Mouse (Mus musculus) adrenal gland, adult (tissue): ENCODE data around the gene Paox.
"Not testable (repeated sequence)": the region's sequence is repeated elsewhere in the genome, so short reads cannot be mapped to it uniquely, and the experiment has no call there.

ENCODE experiments used
- DNase-seq, 2 experiments: peaks; one replicate each; pipeline ENCODE4 v3.0.0; 2022 to 2023; ENCODE audit warnings: low spot score in 1 of 2; ENCODE audit not compliant: inconsistent age in 2 of 2

The Paox gene

GRCm38 (mm10) chr7:140116329-140117054, 893 bp downstream of the Paox start, which contains the start of gene Echs1:
Echs1 (minus strand) TSS chr7:140116476.
- DNase-seq: peak; percentile 96 to 98

GRCm38 (mm10) chr7:140120484-140120883, 4.9 kb downstream of the Paox start:
- no peak for DNase-seq

GRCm38 (mm10) chr7:140121338-140121910, 5.8 kb downstream of the Paox start:
- DNase-seq: no peak

- no peak for DNase-seq
Measured at GRCm38 (mm10) chr7:140122765-140123164, 7.2 kb downstream of the Paox start.

GRCm38 (mm10) chr7:140124382-140124781, 8.8 kb downstream of the Paox start:
- no peak for DNase-seq

GRCm38 (mm10) chr7:140125278-140126021, 9.9 kb downstream of the Paox start:
- peak; percentile 96 to 98 for DNase-seq

GRCm38 (mm10) chr7:140126022-140126350, 10.4 kb downstream of the Paox start:
- no peak for DNase-seq

- no peak for DNase-seq
Measured at GRCm38 (mm10) chr7:140126934-140127333, 11.3 kb downstream of the Paox start.

GRCm38 (mm10) chr7:140127911-140128310, 12.3 kb downstream of the Paox start:
- no peak for DNase-seq

GRCm38 (mm10) chr7:140132184-140132583, 16.6 kb downstream of the Paox start:
- DNase-seq: not testable (repeated sequence)

GRCm38 (mm10) chr7:140134033-140134432, 18.4 kb downstream of the Paox start:
- not testable (repeated sequence) for DNase-seq

GRCm38 (mm10) chr7:140135106-140135770, 19.6 kb downstream of the Paox start:
- peak in 1 of 2 experiments; percentile 80 for DNase-seq

GRCm38 (mm10) chr7:140137135-140138020, 21.8 kb downstream of the Paox start, which contains the start of gene Mtg1:
Mtg1 (plus strand) TSS chr7:140137564.
- DNase-seq: peak; percentile 96 to 99

GRCm38 (mm10) chr7:140138021-140138310, 22.4 kb downstream of the Paox start:
- DNase-seq: no peak

GRCm38 (mm10) chr7:140141350-140141749, 25.8 kb downstream of the Paox start:
- peak; percentile 65 to 89 for DNase-seq

GRCm38 (mm10) chr7:140144550-140144949, 29.0 kb downstream of the Paox start:
- DNase-seq: no peak

GRCm38 (mm10) chr7:140153383-140153782, 37.8 kb downstream of the Paox start:
- DNase-seq: peak in 1 of 2 experiments; percentile 63

- DNase-seq: no peak
Measured at GRCm38 (mm10) chr7:140153829-140154217, 38.2 kb downstream of the Paox start.

- DNase-seq: no peak
Measured at GRCm38 (mm10) chr7:140154218-140154927, 38.8 kb downstream of the Paox start, which contains the start of gene Sprn. Sprn (minus strand) TSS chr7:140154877.

GRCm38 (mm10) chr7:140160363-140160762, 44.8 kb downstream of the Paox start:
- no peak for DNase-seq
